Mouse (Mus musculus): ENCODE measurements around the gene Utp3. TPM values are rescaled to one million over a fixed set of nuclear protein-coding genes. Genes with fewer than 3 reads are reported as not detected.

Utp3 gene
- polyA plus RNA-seq, 1 experiment from 2014 or later = 36.4 TPM

DNA sequence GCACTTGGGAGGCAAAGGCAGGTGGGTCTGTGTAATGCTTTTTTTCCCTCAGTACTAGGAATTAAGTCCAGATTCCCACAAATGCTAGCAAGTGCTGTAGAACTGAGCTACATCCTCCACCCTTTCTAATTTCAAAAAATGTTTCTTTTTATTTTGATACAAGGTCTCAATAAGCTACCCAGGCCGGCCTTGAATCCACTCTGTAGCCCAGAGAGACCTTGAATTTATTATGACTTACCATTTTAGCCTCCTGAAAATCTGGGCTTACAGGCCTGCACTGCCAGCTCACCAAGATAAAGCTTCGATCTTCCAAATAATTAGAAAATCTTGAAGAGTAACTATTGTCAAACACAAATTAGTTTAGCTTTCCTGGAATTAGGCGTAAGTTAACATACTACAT is 49.8 kb downstream of the Utp3 start:
- 89% methylated on average over 3 of the region's 3 CpGs for WGBS
- TF ChIP-seq EP300 (IDR thresholded peaks at IDR 0.05) (no peak), CTCF (IDR thresholded peaks at IDR 0.05) (no peak)
- H3K4me3 ChIP-seq (ENCODE audit: low read depth, low read length) = no peak overlapping the region
- ATAC-seq (no peak), DNase-seq (ENCODE audit: low spot score) (no peak)
- no peaks in the 10 kb centered on the region for H3K27me3 ChIP-seq (replicated peaks; ENCODE audit: insufficient read depth, low read length)
- H3K4me1 ChIP-seq (ENCODE audit: insufficient read depth, low read depth, low read length) = no peaks in the 10 kb centered on the region
- no peak overlapping the region for H3K9ac ChIP-seq (replicated peaks; ENCODE audit: low read depth)
- H3K9me3 ChIP-seq (ENCODE audit: low read length) = no peaks in the 10 kb centered on the region
- H3K36me3 ChIP-seq (ENCODE audit: insufficient read depth, low read length) = no peaks in the 10 kb centered on the region
- no peak overlapping the region for H3K27ac ChIP-seq (ENCODE audit: low read length)
- no peak overlapping the region for H3K4me2 ChIP-seq (replicated peaks; ENCODE audit: low read depth, low read length)

DNA sequence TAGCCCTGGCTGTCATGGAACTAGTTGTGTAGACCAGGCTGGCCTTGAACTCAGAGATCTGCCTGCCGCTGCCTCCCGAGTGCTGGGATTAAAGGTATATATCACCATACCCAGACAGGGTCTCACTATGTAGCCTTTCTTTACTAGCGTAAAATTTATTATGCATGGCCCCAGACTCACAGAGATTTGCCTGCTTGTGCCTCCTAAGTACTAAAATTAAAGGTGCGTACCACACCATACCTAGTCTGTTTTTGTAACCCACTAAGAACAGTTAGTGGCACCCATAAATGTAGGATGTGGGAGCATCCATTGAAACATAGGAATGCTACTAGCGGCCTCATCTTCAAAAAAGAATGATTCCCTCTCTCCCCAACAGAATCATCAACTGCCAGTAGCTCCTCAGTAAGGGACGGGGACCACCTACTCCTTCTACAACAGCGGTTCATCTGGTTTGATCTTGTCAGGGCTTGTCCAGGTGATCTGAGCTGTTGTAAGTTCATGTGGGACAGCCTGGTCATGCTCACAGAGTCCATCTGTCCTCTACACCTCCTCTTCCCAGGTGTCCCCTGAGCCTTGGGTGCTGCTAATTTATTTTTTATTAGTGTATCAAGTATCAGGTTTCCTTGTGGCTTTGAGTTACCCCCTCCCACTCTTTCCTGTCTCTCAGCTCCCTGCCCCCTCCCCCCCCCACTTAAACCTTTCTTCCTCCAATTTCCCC is 50.5 kb downstream of the Utp3 start:
- ATAC-seq (no peak), DNase-seq (ENCODE audit: low spot score) (no peak)
- no peak overlapping the region for H3K9ac ChIP-seq (replicated peaks; ENCODE audit: low read depth)
- no peak overlapping the region for H3K4me2 ChIP-seq (replicated peaks; ENCODE audit: low read depth, low read length)
- H3K27ac ChIP-seq (ENCODE audit: low read length) = no peak overlapping the region
- H3K9me3 ChIP-seq (ENCODE audit: low read length) = no peaks in the 10 kb centered on the region
- no peaks in the 10 kb centered on the region for H3K4me1 ChIP-seq (ENCODE audit: insufficient read depth, low read depth, low read length)
- H3K36me3 ChIP-seq (ENCODE audit: insufficient read depth, low read length) = no peaks in the 10 kb centered on the region
- no peaks in the 10 kb centered on the region for H3K27me3 ChIP-seq (replicated peaks; ENCODE audit: insufficient read depth, low read length)
- H3K4me3 ChIP-seq (ENCODE audit: low read depth, low read length) = no peak overlapping the region
- no peak for TF ChIP-seq CTCF (IDR thresholded peaks at IDR 0.05)
- TF ChIP-seq EP300 (IDR thresholded peaks at IDR 0.05) = no peak
- 91% methylated on average over 7 of the region's 7 CpGs for WGBS

Other genes starting within 250 kb of the Utp3 start
- gene Prol1, start 237.2 kb upstream of the Utp3 start, polyA plus RNA-seq (2015; fragmentation: Nextera tagmentation; extraction: Ambion mirVana) = not detected in 2 replicates
- 0.13 and 0.23 TPM in 2 replicates for gene Amtn, start 178.4 kb upstream of the Utp3 start, polyA plus RNA-seq (2015; fragmentation: Nextera tagmentation; extraction: Ambion mirVana)
- not detected in 2 replicates for gene Ambn, start 98.5 kb upstream of the Utp3 start, polyA plus RNA-seq (2015; fragmentation: Nextera tagmentation; extraction: Ambion mirVana)
- not detected in 2 replicates for gene Enam, start 66.5 kb upstream of the Utp3 start, polyA plus RNA-seq (2015; fragmentation: Nextera tagmentation; extraction: Ambion mirVana)
- 0.19 TPM in 1 of 2 replicates, not detected in the other for gene Jchain, start 26.6 kb upstream of the Utp3 start, polyA plus RNA-seq (2015; fragmentation: Nextera tagmentation; extraction: Ambion mirVana)
- gene Rufy3, start 10.6 kb downstream of the Utp3 start, polyA plus RNA-seq (2015; fragmentation: Nextera tagmentation; extraction: Ambion mirVana) = 7.5 and 8.4 TPM in 2 replicates
- gene Grsf1, start 121.7 kb downstream of the Utp3 start, polyA plus RNA-seq (2015; fragmentation: Nextera tagmentation; extraction: Ambion mirVana) = 45.4 and 46.0 TPM in 2 replicates
- 9.7 and 10.8 TPM in 2 replicates for gene Mob1b, start 166.4 kb downstream of the Utp3 start, polyA plus RNA-seq (2015; fragmentation: Nextera tagmentation; extraction: Ambion mirVana)
- 7.2 and 7.8 TPM in 2 replicates for gene Dck, start 210.5 kb downstream of the Utp3 start, polyA plus RNA-seq (2015; fragmentation: Nextera tagmentation; extraction: Ambion mirVana)

Data from lung, postnatal 0 days (tissue).